ENCODE assay signal across 21 mouse cellular contexts in genomic region chr10:82409511-82409910, GRCm38 (mm10). TPM values are rescaled to one million over a fixed set of nuclear protein-coding genes. Genes with fewer than 3 reads are reported as not detected.
A peak's percentile ranks its signal among the peaks of the same experiment; 100 is the strongest.
DNase-seq lines count a peak whose midpoint lies in the region; TF ChIP-seq lines count a peak whose summit lies in the region.
"Had no signal": no experiment of that assay in that cellular context is flagged by ENCODE, and none has a peak within 500 bp of the region (broad histone marks: within the 10 kb centered on the region; RNA-seq: fewer than 3 reads in every experiment).

No protein-coding gene starts in this region.

- H3K4me3 ChIP-seq in embryonic fibroblast, embryonic 13.5 days (ENCODE audit: insufficient read depth, low read length) = no peak overlapping the region
- H3K4me3 ChIP-seq: embryonic facial prominence, embryonic 10.5 days; embryonic facial prominence, embryonic 12.5 days; erythroblast, embryonic 14.5 days; forebrain, embryonic 13.5 days; forebrain, embryonic 15.5 days had no signal

- DNase-seq in 3T3-L1 (ENCODE audit: low read depth, low spot score) = peak; percentile 75
- DNase-seq in Muller cell, postnatal 12 days (ENCODE audit: inconsistent ontology term) = peak; percentile 13
- DNase-seq in left cerebral cortex, postnatal 25 days (ENCODE audit: low spot score in 2 of 2) = no peak
- no peak for DNase-seq in left cerebral cortex, postnatal 14 days (ENCODE audit: low spot score in 2 of 2)
- no peak for DNase-seq in adrenal gland, adult 18-20 months (ENCODE audit: low spot score in 2 of 2)
- no peak for DNase-seq in adrenal gland, postnatal 10 days
- DNase-seq: adrenal gland, adult 2 months; adrenal gland, postnatal 14 days; adrenal gland, postnatal 36 days; cerebellum, adult 11-12 months; cerebellum, adult 2 months; cerebellum, adult 9-10 months; cerebellum, postnatal 10 days; cerebellum, postnatal 25 days; forebrain, postnatal 0 days had no signal

- no peaks in the 10 kb centered on the region for H3K4me1 ChIP-seq in embryonic fibroblast, embryonic 13.5 days (ENCODE audit: control insufficient read depth, insufficient read depth, low read length)
- H3K4me1 ChIP-seq: embryonic facial prominence, embryonic 10.5 days; embryonic facial prominence, embryonic 12.5 days; forebrain, embryonic 13.5 days; forebrain, embryonic 15.5 days had no signal

- TF ChIP-seq CTCF in embryonic fibroblast, embryonic 13.5 days (IDR thresholded peaks at IDR 0.05; ENCODE audit: borderline replicate concordance, insufficient read depth, low read length) = no peak

- intact Hi-C loops in left cerebral cortex, postnatal 25 days (cut with DNase I) = no loop called here
- intact Hi-C loops in left cerebral cortex, postnatal 14 days (cut with DNase I) = no loop called here

- no peak for TF ChIP-seq POLR2A in embryonic fibroblast, embryonic 13.5 days (IDR thresholded peaks at IDR 0.05; ENCODE audit: low read depth, low read length)

- peak overlapping the region; percentile 70; the same call in 1 of the 2 replicates for H3K27ac ChIP-seq in embryonic fibroblast, embryonic 13.5 days (ENCODE audit: insufficient read depth, low read length)
- H3K27ac ChIP-seq: embryonic facial prominence, embryonic 10.5 days; embryonic facial prominence, embryonic 12.5 days; forebrain, embryonic 13.5 days; forebrain, embryonic 15.5 days had no signal

RNA-seq across cellular contexts. Expression of gene Gm4924, which starts 55.5 kb away (rescaled TPM):
- polyA plus RNA-seq in embryonic fibroblast, embryonic 13.5 days (2011; ENCODE audit: insufficient read length, low read depth, missing spikeins) = 6.1 and 8.6 TPM in 2 replicates
- 1 to 10 TPM; 7.0 to 8.4 TPM for total RNA-seq in left cerebral cortex, postnatal 25 days (2021)
- total RNA-seq in left cerebral cortex, postnatal 14 days (2021) = 1 to 10 TPM; 5.1 to 9.2 TPM
- 1 to 10 TPM; 2.2 to 3.1 TPM for total RNA-seq in adrenal gland, adult 18-20 months (2021)
- total RNA-seq in adrenal gland, postnatal 10 days (2021) = 1 to 10 TPM; 3.5 to 6.9 TPM
- polyA plus RNA-seq: erythroblast, embryonic 14.5 days had no signal

Comparison
In these comparisons a context has a peak if more than half of its experiments do, and no peak if none do; other contexts are left out.
1. DNase-seq: peak in 3T3-L1 (single experiment) and Muller cell, postnatal 12 days (single experiment); none in left cerebral cortex, postnatal 25 days (0 of 2), left cerebral cortex, postnatal 14 days (0 of 2), adrenal gland, adult 18-20 months (0 of 2) and adrenal gland, postnatal 10 days (single experiment).